Mouse (Mus musculus) gastrocnemius, postnatal 14 days (tissue): ENCODE measurements around the gene Olfr283. TPM values are rescaled to one million over a fixed set of nuclear protein-coding genes. Genes with fewer than 3 reads are reported as not detected.

Source experiments
- total RNA-seq, 2 experiments: library from RNA; stranded (reverse); gene quantifications; 2 replicates each; pipeline ENCODE4 v1.2.3; 2021

Olfr283 gene
- total RNA-seq, 2 experiments from 2014 or later, result not detected

Other genes with a start within 250 kb of the Olfr283 start
- 100 to 1,000 TPM; 146 to 157 TPM for gene Asb8, start 215.3 kb downstream of the Olfr283 start, total RNA-seq
- gene Ccdc184, start 213.8 kb downstream of the Olfr283 start, total RNA-seq, result not detected
- not detected for gene Olfr288, start 185.4 kb downstream of the Olfr283 start, total RNA-seq
- not detected for gene Gm44579, start 160.0 kb downstream of the Olfr283 start, total RNA-seq
- not detected for gene Olfr287, start 159.9 kb downstream of the Olfr283 start, total RNA-seq
- gene Olfr286, start 146.5 kb downstream of the Olfr283 start, total RNA-seq, result not detected
- not detected for gene H1fnt, start 123.7 kb downstream of the Olfr283 start, total RNA-seq
- 10 to 100 TPM; 12.3 to 14.9 TPM for gene Zfp641, start 84.8 kb downstream of the Olfr283 start, total RNA-seq
- not detected for gene Olfr285, start 63.6 kb downstream of the Olfr283 start, total RNA-seq
- not detected for gene Olfr284, start 40.0 kb downstream of the Olfr283 start, total RNA-seq
- gene Olfr282, start 50.3 kb upstream of the Olfr283 start, total RNA-seq, result not detected
- not detected for gene Olfr281, start 71.6 kb upstream of the Olfr283 start, total RNA-seq
- not detected for gene OR5BS1P, start 89.0 kb upstream of the Olfr283 start, total RNA-seq
- not detected for gene Lalba, start 101.8 kb upstream of the Olfr283 start, total RNA-seq
- gene Olfr279, start 111.5 kb upstream of the Olfr283 start, total RNA-seq, result not detected
- gene Kansl2, start 153.3 kb upstream of the Olfr283 start, total RNA-seq, result 10 to 100 TPM; 52.5 to 56.9 TPM
- gene Ccnt1, start 190.0 kb upstream of the Olfr283 start, total RNA-seq, result 10 to 100 TPM; 20.4 to 20.6 TPM
- under 1 TPM in 1 of 2 experiments, not detected in 1; 0.44 TPM for gene 4930415O20Rik, start 190.1 kb upstream of the Olfr283 start, total RNA-seq
- 10 to 100 TPM; 33.1 to 36.4 TPM for gene Adcy6, start 229.1 kb upstream of the Olfr283 start, total RNA-seq
- gene Cacnb3, start 249.9 kb upstream of the Olfr283 start, total RNA-seq, result 1 to 10 TPM; 6.6 to 9.5 TPM